Mouse (Mus musculus): ENCODE results near the gene Naa60. TPM values are rescaled to one million over a fixed set of nuclear protein-coding genes. Genes with fewer than 3 reads are reported as not detected.

The Naa60 gene
- total RNA-seq, 1 experiment from 2014 or later, result 39.6 TPM

DNA sequence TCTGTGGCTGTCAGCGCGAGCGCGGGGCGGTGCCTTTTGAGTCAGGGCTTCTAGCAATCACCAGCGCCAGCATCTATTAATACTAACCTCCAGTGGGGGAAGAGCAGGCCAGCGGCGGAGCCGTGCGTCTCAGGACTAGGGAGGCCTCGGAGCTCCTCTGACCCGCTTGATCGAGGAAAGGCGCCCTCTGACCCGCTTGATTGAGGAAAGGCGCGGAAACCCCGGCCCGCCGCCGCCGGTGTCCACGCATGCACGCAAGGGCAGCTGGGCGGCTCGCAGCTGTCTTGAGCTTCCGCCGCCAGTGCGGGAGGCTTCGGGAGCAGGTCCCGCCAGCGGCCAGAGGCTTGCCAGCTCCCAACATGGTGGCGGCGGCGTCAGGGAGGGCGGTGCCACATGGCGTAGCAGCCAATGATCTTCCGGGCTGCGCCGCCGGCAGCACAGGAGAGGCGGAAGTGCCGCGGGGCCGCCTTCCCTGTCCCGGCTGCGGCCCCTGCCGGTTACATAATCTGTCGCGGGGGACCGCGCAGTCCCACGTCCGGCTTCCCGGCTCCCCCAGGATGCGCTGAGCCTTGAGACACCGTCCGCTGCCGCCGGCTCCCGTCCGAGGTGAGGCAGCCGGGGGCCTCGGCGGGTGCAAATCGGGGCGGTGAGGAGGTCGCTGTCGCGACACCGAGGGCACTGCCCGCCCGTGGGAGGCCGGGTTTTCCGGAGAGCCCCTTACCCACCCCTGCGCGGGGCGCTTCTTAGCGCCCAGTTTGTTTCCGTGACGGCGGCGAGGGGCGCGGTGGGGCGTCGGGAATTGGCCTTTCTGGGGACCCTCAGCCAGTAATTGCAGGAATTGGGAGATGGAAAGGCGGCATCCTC is 12.3 kb downstream of the Naa60 start, which contains the start of the genes Zfp597 and Gm20695:
Zfp597 (minus strand) TSS at position 361 of the 864 bp plus-strand sequence.
Gm20695 (plus strand) TSS at position 448 of the 864 bp plus-strand sequence.
- ATAC-seq (replicated peaks; ENCODE audit: low read depth, poor library complexity, severe bottlenecking), result peak; percentile 96

DNA sequence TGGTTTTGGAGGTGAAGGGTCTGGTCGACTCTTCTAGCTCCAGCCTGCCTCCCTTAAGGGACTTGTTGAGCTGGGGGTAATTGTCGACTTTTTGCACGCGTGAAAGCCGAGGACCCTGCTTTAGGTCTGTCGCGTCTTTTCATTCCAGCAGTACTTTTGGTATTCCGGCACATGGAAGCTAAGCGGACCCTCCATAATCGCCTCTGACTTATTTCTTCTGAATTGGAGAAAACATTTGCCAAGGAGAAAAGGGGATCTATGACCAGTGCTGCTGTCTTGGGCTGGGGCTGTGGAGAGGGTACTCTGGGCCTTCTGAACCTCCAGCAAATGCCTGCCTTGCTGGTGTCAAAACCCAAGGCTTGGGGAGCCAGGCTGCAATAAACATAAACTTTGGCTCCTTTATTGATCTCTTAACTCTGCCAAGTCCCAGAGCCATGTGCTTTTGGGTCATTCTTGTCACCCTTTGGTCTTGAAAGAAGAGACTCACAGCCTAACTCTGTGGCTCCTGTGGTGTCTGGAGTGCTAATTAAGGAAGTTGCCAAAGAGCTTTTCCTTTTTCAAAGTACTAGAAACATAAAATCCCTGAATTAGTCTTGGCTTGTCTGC is 13.0 kb downstream of the Naa60 start:
- ATAC-seq (replicated peaks; ENCODE audit: low read depth, poor library complexity, severe bottlenecking), result peak; percentile 33

DNA sequence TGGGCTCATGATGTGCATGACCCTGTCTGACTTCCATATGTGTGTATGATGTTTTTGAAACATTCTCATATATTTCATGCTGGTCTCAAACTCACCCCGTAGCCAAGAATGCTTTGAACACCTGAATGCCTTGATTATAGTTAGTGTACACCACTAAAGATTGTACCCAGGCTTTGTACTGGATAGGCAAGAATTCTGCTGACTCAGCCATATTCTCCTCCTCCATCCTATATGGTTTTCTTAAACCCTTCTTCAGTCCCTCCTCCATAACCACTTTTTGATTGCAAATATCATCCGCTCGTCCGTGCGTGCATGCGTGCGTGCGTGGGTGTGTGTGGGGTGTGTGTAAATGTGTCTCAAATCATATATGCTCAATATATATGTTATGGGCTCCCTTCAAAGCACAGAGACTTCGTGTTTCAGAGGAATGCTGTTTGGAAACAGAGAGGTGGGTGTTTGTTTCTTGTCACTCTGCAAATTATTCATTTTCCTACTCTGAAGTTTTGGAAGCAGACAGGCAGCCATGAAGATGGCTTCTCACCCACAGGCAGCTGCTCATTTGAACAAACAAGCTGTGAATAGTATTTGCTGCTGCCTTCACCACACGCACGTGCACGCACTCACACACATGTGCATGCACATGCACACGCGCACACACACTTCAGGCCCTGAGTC is 19.6 kb downstream of the Naa60 start:
- no peak for ATAC-seq (replicated peaks; ENCODE audit: low read depth, poor library complexity, severe bottlenecking)

DNA sequence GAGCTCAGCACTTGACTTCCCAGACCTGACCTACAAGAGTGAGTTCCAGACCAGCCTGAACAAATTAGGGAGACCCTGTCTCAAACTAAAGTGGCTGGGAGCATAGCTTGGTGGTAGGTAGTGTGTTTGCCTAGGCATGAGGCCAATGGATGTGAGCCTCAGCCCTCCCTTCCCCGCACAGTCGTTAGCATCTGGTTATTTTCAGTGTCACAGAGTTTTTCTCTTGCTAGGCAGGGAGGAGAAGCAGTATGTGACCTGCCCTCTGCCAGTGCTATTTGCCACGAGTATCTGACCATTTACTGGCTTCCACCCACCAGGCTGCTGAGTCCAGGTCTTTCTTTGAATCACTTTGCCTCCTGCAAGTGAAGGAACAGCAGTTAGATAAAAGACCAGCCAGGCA is 21.6 kb downstream of the Naa60 start:
- ATAC-seq (replicated peaks; ENCODE audit: low read depth, poor library complexity, severe bottlenecking), result no peak

DNA sequence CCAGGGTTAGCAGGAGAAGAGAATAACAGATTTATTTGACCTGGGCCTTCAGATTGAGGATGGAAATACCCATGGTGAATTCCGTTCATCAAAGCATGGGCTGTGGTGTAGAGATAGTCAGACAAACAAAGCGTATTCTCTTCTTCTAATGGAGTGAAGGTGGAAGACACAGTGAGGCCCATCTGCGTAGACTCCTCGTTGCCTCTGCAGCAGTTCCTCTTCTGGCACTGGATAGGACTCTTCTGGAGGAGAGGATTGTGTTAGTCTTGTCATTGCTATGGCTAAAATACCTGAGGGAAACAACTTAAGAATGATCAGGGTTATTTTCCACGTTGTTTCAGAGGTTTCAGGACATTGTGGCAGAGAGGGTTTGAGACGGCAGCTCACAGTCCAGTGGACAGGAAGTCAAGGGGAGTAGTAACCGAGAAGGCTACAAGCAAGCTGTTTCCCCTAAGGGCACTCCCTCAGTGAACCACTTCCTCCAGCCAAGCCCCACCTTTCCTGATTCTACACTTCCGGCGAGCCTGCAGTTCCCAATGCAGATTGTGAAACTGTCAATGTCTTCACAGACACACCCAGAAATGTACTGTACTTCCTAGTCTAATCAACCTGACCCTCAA is 23.1 kb downstream of the Naa60 start:
- peak; percentile 92 for ATAC-seq (replicated peaks; ENCODE audit: low read depth, poor library complexity, severe bottlenecking)

DNA sequence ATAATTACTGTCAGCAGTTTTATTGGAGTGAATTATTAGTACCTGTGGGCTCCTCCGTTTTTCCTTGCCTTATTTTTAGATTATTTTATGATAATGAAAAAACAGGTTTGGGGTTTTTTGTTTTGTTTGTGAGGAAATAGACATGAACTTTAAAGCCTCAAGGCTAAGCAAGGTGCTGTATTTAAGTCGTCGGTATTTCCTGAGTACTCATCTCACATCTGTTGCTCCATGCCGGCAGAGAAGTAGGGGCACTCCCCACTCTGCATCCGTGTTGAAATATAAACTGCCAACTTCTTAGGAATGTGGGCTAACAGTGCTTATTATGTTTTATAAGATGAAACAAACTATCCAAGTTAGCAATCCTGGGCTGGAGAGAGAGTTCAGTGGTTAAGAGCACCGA is 23.9 kb downstream of the Naa60 start:
- ATAC-seq (replicated peaks; ENCODE audit: low read depth, poor library complexity, severe bottlenecking), result no peak

DNA sequence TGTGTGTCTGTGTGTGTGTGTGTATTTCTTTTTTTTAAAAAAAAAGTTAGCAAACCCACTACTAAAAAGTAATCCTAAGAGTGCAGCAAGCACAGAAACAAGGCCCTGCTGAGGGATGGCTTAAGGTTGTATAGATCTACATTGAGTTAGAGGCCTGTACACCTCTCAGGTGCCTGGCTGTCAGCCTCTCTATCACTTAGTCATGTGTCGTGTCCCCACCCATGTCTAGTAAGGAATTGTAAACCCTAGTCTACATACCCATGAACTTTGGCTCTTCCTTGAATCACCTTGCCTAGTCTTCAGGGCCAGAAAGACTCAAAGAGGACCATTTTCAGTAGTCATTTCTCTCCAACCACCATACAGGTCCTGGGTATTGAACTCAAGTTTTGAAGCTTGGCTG is 24.4 kb downstream of the Naa60 start:
- ATAC-seq (replicated peaks; ENCODE audit: low read depth, poor library complexity, severe bottlenecking), result no peak

DNA sequence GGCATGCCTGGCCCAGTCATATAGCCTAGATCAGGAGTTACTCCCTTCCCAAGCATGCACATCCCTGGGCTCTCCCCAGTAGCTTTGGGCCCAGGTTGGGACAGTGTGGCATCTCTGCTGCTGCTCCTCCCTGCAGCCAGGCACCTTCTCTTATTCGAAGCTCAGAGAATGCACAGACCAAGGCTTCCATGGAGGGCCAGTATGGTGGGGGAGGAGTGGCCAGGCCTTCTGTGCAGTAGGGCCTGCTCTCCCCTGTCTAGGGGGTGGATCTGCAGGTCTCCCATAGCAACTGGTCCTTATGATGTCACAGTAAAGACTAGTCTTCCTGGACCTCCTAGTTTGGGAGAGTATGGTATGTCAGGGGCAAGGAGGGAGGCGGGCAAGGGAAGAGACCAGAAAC is 35.3 kb downstream of the Naa60 start:
- ATAC-seq (replicated peaks; ENCODE audit: low read depth, poor library complexity, severe bottlenecking), result no peak

DNA sequence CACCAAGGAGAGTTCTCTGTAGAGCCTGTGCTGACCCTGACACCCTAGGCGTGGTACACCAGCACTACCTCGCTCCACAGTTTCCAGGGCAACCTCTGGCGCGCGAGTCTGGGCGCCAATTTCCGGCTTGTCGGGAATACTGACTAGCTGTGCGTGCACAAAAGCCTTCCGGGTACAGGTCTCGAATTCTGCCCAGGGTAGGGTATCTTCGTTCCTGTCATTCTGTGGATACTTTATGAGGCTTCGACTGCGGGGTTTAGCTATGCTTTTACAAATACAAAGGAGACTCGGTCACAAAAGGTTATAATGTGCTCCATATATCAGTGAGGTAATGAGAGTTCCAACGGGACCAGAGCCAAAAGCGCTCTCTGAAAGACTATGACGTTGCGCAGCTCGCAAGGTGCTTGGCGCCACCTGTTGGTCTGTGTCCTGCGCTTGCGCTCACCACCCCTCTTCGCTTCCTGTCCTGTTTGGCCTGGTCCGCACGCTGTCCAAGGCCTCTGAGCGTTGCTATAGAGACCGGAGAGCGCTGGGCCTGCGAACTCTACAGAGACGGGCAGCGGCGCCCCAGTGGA is 36.4 kb downstream of the Naa60 start, which contains the start of the genes 1700037C18Rik and Cluap1:
1700037C18Rik (minus strand) TSS at position 153 of the 575 bp plus-strand sequence.
Cluap1 (plus strand) TSS at position 265 of the 575 bp plus-strand sequence.
- peak; percentile 93 for ATAC-seq (replicated peaks; ENCODE audit: low read depth, poor library complexity, severe bottlenecking)

DNA sequence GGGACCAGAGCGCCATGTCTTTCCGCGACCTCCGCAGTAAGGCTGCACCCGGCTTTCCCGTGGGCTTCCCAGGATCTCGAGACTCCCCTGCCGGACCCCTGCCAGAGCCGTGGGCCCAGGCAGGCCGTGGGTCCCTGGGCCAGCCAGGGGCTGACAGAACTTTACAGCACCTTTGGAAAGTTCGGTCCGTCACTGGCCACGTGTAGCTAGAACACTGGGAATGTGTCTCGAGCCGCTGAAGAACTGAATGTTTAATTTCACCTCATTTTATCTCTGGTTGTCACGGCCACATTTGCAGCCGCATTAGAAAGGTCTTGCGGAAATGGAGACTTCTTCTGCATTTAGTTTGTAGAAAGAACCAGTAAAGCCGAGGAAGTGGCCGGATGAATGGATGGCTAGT is 36.9 kb downstream of the Naa60 start:
- ATAC-seq (replicated peaks; ENCODE audit: low read depth, poor library complexity, severe bottlenecking), result no peak

DNA sequence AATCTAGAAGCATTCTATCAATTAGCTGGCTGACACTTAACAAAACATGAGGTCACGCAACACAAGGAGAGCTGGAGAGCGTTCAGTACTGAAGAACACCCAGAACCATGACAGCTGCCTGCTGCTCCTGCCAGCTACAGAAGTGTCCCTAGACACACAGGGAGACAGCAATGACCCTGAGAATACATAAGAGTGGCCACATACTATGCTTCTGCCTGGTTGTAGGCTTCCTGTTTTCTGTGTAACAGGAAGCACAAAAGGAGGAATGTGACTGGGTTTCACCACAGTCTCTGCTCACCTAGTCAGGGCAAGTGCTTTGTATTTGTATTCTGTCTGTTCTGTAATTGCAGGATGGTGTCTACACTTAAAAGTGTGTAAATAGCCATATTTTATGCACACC is 48.6 kb downstream of the Naa60 start:
- ATAC-seq (replicated peaks; ENCODE audit: low read depth, poor library complexity, severe bottlenecking), result no peak; the same call in 1 of the 2 replicates

DNA sequence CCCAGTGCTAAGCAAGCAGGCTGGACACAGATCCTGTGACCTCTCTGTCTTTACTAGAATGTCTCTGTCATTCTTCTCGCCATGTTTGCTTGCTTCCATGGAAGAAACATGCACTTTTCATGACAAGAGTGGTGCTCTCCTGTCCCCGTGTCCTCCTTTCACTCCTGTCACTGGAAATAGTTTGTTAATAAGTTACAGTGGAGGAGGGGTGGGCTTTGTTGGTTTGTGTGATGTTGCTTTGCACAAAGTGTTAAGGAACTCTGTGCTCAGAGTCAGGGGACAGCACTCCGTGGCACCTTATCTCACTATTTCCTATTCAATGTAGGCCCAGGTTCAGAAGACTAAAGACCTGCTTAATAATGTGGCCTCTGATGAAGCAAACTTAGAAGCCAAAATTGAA is 51.3 kb downstream of the Naa60 start:
- ATAC-seq (replicated peaks; ENCODE audit: low read depth, poor library complexity, severe bottlenecking), result no peak

DNA sequence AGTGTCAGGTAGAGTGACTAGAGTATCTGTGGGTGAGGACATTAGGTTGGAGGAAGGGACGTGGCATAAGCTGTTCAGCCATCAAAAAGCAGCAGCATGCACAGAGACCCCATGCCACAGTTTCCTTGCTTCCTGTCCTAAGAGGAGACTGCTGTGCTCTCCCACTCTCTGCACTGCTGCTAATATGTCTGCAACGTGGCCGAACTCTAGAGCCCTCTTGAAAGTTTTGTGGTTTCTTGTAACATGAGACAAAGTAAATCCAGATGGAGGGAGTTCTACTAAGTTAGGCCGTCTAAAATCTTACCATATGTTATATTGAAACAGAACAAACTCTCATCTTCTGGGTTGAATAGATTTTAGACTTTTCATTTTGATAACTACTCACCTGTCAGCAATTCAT is 51.8 kb downstream of the Naa60 start:
- no peak for ATAC-seq (replicated peaks; ENCODE audit: low read depth, poor library complexity, severe bottlenecking)

DNA sequence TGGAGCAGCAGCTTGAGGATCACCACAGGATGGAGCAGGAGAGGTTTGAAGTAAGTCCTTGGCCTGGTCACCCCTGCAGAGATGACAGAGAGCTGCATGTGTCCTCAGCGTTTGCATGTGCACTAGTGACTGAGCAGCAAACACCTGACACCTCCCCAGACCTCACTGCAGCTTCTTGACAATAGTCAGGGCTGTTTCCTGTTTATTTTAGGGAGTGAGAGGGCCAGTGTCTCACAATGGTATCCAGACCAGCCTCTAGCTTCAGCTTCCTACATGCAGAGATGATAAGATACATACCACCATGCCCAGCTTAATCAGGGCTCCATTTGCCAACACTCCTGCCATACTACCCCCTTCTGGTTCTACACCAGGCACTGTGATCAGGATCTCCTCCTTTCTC is 56.4 kb downstream of the Naa60 start:
- no peak for ATAC-seq (replicated peaks; ENCODE audit: low read depth, poor library complexity, severe bottlenecking)

DNA sequence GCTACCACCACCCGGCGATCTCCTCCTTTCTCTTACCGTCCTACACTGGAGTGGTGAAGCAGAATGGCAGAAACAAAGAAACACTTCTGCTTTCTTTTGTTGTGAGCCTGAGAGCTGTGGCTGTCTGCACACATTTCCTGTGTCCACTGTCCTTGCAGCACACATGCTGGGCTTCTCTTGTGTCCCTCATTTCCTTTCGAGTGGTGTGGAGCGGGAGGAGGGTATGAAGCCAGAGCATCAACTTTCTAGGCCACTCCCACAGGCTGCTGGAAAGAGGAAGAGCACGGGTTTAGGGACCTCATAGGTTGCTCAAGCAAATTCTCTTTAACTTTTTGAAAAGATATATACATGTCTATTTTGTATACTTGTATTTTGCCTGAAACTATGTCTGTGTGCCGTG is 57.0 kb downstream of the Naa60 start:
- ATAC-seq (replicated peaks; ENCODE audit: low read depth, poor library complexity, severe bottlenecking), result peak; percentile 94

DNA sequence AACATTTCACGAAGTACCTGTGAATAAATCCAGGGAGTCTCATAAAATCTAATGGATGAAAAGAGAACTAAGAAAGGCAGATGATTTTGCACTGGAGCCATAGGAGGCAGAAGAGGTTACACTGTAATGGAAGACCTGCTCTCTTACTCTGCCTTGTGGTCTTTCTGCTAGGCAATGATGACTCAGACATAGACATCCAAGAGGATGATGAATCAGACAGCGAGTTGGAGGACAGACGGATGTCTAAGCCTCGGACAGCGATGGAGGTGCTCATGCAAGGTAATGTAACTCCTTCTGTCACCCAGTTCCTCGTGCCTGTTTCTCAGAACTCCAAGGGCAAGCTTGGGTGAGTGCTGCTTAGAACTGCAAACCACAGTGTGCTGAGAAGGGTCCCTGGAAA is 61.4 kb downstream of the Naa60 start:
- no peak for ATAC-seq (replicated peaks; ENCODE audit: low read depth, poor library complexity, severe bottlenecking)

DNA sequence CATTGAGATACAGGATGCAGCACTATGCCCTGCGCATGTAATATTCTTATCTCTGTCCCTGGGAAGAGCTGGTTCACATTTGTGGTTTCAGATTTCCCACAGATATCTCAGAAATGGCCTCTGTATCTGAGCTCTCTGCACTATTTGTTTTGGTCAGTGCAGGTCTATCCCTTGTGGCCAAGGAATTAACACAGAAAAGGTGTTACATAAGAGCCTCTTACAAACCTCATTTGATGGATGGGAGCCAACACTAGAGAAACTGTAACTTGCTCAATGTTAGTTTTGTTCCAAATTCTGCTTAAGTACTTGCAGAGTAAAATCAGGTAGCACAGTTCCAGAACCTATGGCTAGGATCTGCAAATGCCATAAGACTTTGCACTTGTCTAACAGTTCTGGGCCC is 61.9 kb downstream of the Naa60 start:
- no peak for ATAC-seq (replicated peaks; ENCODE audit: low read depth, poor library complexity, severe bottlenecking)

DNA sequence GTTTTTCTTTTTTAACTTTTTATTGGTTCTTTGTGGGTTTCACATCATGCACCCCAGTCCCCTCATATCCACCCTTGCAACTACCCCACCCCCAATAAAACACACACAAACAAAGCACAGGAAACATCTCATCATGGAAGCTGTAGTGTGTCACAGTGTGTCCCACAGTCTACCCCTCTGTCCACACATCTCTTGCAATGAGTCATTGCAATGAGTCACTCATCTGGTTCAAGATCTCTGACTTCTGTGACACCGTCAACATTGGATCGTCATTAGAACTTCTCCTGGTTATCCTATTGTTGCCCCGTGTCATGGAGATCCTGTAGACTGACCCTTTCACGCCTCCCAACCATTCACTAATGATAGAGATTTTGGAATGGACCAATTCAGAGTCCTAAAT is 62.5 kb downstream of the Naa60 start:
- ATAC-seq (replicated peaks; ENCODE audit: low read depth, poor library complexity, severe bottlenecking), result no peak

DNA sequence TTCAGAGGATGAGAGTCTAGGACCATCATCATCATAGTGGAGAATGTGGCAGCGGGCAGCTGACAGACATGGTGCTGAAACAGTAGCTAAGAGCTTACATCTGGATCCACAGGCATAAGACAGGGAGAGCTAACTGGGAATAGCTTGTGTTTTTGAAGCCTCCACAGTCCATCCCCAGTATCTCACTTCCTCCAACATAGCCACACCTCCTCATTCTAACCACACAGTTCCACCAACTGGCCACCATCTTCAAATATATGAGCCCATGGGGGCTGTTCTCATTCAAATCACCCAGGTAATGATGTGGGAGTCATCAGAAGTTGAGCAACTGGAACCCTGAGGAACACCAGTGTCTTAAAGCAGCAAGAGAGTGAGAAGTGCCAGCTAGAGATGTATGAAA is 79.0 kb downstream of the Naa60 start:
- ATAC-seq (replicated peaks; ENCODE audit: low read depth, poor library complexity, severe bottlenecking), result peak; percentile 54
